Mouse (Mus musculus): ENCODE measurements around the gene Gm11034. TPM values are rescaled to one million over a fixed set of nuclear protein-coding genes. Genes with fewer than 3 reads are reported as not detected.

The Gm11034 gene
- not detected for total RNA-seq (2021)
- long read RNA-seq, experiment 1 = 0 reads
- long read RNA-seq, experiment 2 = 0 reads

- DNase-seq (ENCODE audit: low spot score in 2 of 2) = no peak
These were observed at the start of gene Gm11034 for GRCm38 (mm10) chr8:72213536-72213935. TSS of gene Gm11034 (minus strand) at chr8:72213636.

- DNase-seq (ENCODE audit: low spot score in 2 of 2) = no peak
These were observed 49.3 kb upstream of the Gm11034 start for GRCm38 (mm10) chr8:72262756-72263155.

GRCm38 (mm10) chr8:72261872-72262271 lies 48.4 kb upstream of the Gm11034 start:
- no peak for DNase-seq (ENCODE audit: low spot score in 2 of 2)

- no peak for DNase-seq (ENCODE audit: low spot score in 2 of 2)
These were observed 48.0 kb upstream of the Gm11034 start for GRCm38 (mm10) chr8:72261431-72261830.

- DNase-seq (ENCODE audit: low spot score in 2 of 2) = peak in 1 of 2 experiments; percentile 42
These were observed 47.6 kb upstream of the Gm11034 start for GRCm38 (mm10) chr8:72261019-72261418.

- no peak for DNase-seq (ENCODE audit: low spot score in 2 of 2)
These were observed 47.1 kb upstream of the Gm11034 start for GRCm38 (mm10) chr8:72260585-72260984.

GRCm38 (mm10) chr8:72259862-72260261 lies 46.4 kb upstream of the Gm11034 start:
- no peak for DNase-seq (ENCODE audit: low spot score in 2 of 2)

- DNase-seq (ENCODE audit: low spot score in 2 of 2) = no peak
These were observed 44.4 kb upstream of the Gm11034 start for GRCm38 (mm10) chr8:72257902-72258238.

GRCm38 (mm10) chr8:72257171-72257901 lies 43.9 kb upstream of the Gm11034 start:
- peak in 1 of 2 experiments; percentile 37 for DNase-seq (ENCODE audit: low spot score in 2 of 2)

- no peak for DNase-seq (ENCODE audit: low spot score in 2 of 2)
These were observed 31.2 kb upstream of the Gm11034 start for GRCm38 (mm10) chr8:72244610-72245009.

GRCm38 (mm10) chr8:72242226-72242625 lies 28.8 kb upstream of the Gm11034 start:
- DNase-seq (ENCODE audit: low spot score in 2 of 2) = no peak

GRCm38 (mm10) chr8:72240951-72241350 lies 27.5 kb upstream of the Gm11034 start:
- DNase-seq (ENCODE audit: low spot score in 2 of 2) = no peak

- DNase-seq (ENCODE audit: low spot score in 2 of 2) = no peak
These were observed 26.9 kb upstream of the Gm11034 start for GRCm38 (mm10) chr8:72240403-72240763.

- peak; percentile 91 to 98 for DNase-seq (ENCODE audit: low spot score in 2 of 2)
These were observed 26.3 kb upstream of the Gm11034 start, which contains the start of gene Ap1m1 for GRCm38 (mm10) chr8:72239499-72240402. TSS of gene Ap1m1 (plus strand) at chr8:72240018.

GRCm38 (mm10) chr8:72222656-72223055 lies 9.2 kb upstream of the Gm11034 start:
- DNase-seq (ENCODE audit: low spot score in 2 of 2) = no peak

GRCm38 (mm10) chr8:72220758-72221157 lies 7.3 kb upstream of the Gm11034 start:
- no peak for DNase-seq (ENCODE audit: low spot score in 2 of 2)

- DNase-seq (ENCODE audit: low spot score in 2 of 2) = peak; percentile 71 to 89
These were observed 6.3 kb upstream of the Gm11034 start, which contains the start of gene Fam32a for GRCm38 (mm10) chr8:72219541-72220363. TSS of gene Fam32a (plus strand) at chr8:72219730.

- no peak for DNase-seq (ENCODE audit: low spot score in 2 of 2)
These were observed 5.5 kb upstream of the Gm11034 start for GRCm38 (mm10) chr8:72218781-72219540.

GRCm38 (mm10) chr8:72215871-72216270 lies 2.4 kb upstream of the Gm11034 start:
- no peak for DNase-seq (ENCODE audit: low spot score in 2 of 2)

- no peak for DNase-seq (ENCODE audit: low spot score in 2 of 2)
These were observed 1.6 kb upstream of the Gm11034 start for GRCm38 (mm10) chr8:72215060-72215459.
